Mouse (Mus musculus) small intestine, adult 2 months (tissue): ENCODE measurements around the gene Maml3. TPM values are rescaled to one million over a fixed set of nuclear protein-coding genes. Genes with fewer than 3 reads are reported as not detected.

Experiments
- H3K27ac ChIP-seq: fragments of 200-500 bp; 2 replicates; pipeline ENCODE4 v1.5.1; 2012; ENCODE audit warnings: low read depth, low read length, control low read depth, inconsistent platforms; ENCODE audit not compliant: insufficient read depth
- H3K27me3 ChIP-seq: fragments of 200-500 bp; 2 replicates; pipeline ENCODE4 v1.6.1; 2012; ENCODE audit warnings: mild to moderate bottlenecking, moderate library complexity, low read length, inconsistent platforms; ENCODE audit not compliant: control insufficient read depth, insufficient read depth
- H3K36me3 ChIP-seq: fragments of 200-500 bp; 2 replicates; pipeline ENCODE4 v1.6.1; 2012; ENCODE audit warnings: mild to moderate bottlenecking, low read length, control low read depth, inconsistent platforms; ENCODE audit not compliant: control insufficient read depth, insufficient read depth
- H3K4me1 ChIP-seq: fragments of 200-500 bp; 2 replicates; pipeline ENCODE4 v1.6.1; 2012; ENCODE audit warnings: low read length, inconsistent platforms, mixed read lengths; ENCODE audit not compliant: control insufficient read depth, insufficient read depth, insufficient read length
- H3K4me3 ChIP-seq: fragments of 200-500 bp; 2 replicates; pipeline ENCODE4 v1.5.1; 2012; ENCODE audit warnings: low read depth, mild to moderate bottlenecking, control low read depth, inconsistent platforms, low read length, moderate library complexity
- CTCF ChIP-seq: fragments of 200-500 bp; IDR thresholded peaks from 2 replicates; pipeline ENCODE4 v1.5.1; 2012; ENCODE audit warnings: low read depth, mild to moderate bottlenecking, control low read depth, inconsistent platforms, low read length, moderate library complexity, mixed read lengths; ENCODE audit not compliant: insufficient replicate concordance, insufficient read length; ENCODE audit errors: extremely low read depth
- POLR2A ChIP-seq: fragments of 200-500 bp; IDR thresholded peaks from 2 replicates; pipeline ENCODE4 v1.6.1; 2012; ENCODE audit warnings: low read depth, mild to moderate bottlenecking, control low read depth, inconsistent platforms, low read length, moderate library complexity
- WGBS: fragments of 180-500 bp; shearing (Covaris S2); methylation state at CpG from one replicate; pipeline ENCODE4 v1.1.7; 2018; 5-methylcytosine and 5-hydroxymethylcytosine counted together
- polyA plus RNA-seq: library from polyadenylated mRNA; depleted of rRNA; stranded (reverse); fragments of >200 nt; gene quantifications from 2 replicates; pipeline ENCODE4 v1.2.3, GENCODE M21; 2012

Gene Maml3
- polyA plus RNA-seq, 1 experiment: 3.2 TPM

GRCm38 (mm10) chr3:51813186-51813585 lies 291.7 kb downstream of the Maml3 start:
- no peak overlapping the region for H3K4me3 ChIP-seq
- H3K36me3 ChIP-seq: no peaks in the 10 kb centered on the region
- WGBS: 93% methylated on average over 5 of the region's 5 CpGs
- H3K4me1 ChIP-seq: 0 out of 2 replicates have a peak, but pooled peaks cover 2% of the 10 kb centered on the region
- no peak overlapping the region for H3K27ac ChIP-seq
- no peaks in the 10 kb centered on the region for H3K27me3 ChIP-seq
- TF ChIP-seq CTCF (no peak), POLR2A (no peak)

DNA sequence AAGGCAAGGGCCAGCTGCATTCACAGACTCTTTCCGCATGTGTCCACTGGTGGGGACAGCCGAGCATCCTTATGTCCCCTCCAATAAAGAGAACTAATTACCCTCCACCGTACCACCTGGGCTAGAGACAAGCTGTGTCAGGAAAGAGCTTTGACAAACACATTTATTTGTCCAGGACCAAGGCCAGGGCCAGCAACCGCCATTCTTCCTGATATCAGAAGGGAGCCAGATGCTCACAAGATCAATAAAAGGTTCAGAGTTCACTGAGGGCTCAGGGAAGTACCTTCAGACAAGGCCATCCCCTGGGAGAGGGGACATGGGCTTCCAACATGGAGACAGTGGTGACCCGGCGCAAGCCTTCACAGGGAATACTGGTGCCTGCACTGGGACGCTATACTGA lies 294.1 kb downstream of the Maml3 start:
- Histone ChIP-seq H3K27me3 (no peaks in the 10 kb centered on the region), H3K27ac (no peak overlapping the region), H3K4me3 (no peak overlapping the region), H3K36me3 (no peaks in the 10 kb centered on the region), H3K4me1 (0 out of 2 replicates have a peak, but pooled peaks cover 2% of the 10 kb centered on the region)
- no peak for TF ChIP-seq CTCF
- no peak for TF ChIP-seq POLR2A
- 45% methylated on average over 7 of the region's 7 CpGs for WGBS

- Histone ChIP-seq H3K4me1 (0 out of 2 replicates have a peak, but pooled peaks cover 2% of the 10 kb centered on the region), H3K27ac (no peak overlapping the region), H3K4me3 (no peak overlapping the region), H3K36me3 (no peaks in the 10 kb centered on the region), H3K27me3 (no peaks in the 10 kb centered on the region)
- 74% methylated on average over 7 of the region's 7 CpGs for WGBS
- no peak for TF ChIP-seq CTCF
- TF ChIP-seq POLR2A: no peak
Observed at GRCm38 (mm10) chr3:51809822-51810221, 295.1 kb downstream of the Maml3 start.

- Histone ChIP-seq H3K4me3 (no peak overlapping the region), H3K36me3 (no peaks in the 10 kb centered on the region), H3K27me3 (no peaks in the 10 kb centered on the region), H3K4me1 (0 out of 2 replicates have a peak, but pooled peaks cover 2% of the 10 kb centered on the region), H3K27ac (no peak overlapping the region)
- TF ChIP-seq CTCF (no peak), POLR2A (no peak)
- 86% methylated on average over 16 of the region's 16 CpGs for WGBS
Observed at GRCm38 (mm10) chr3:51807981-51808870, 296.6 kb downstream of the Maml3 start.

- WGBS: 72% methylated on average over 13 of the region's 13 CpGs
- Histone ChIP-seq H3K4me3 (no peak overlapping the region), H3K36me3 (no peaks in the 10 kb centered on the region), H3K27ac (no peak overlapping the region), H3K27me3 (no peaks in the 10 kb centered on the region), H3K4me1 (0 out of 2 replicates have a peak, but pooled peaks cover 2% of the 10 kb centered on the region)
- TF ChIP-seq CTCF (no peak), POLR2A (no peak)
Observed at GRCm38 (mm10) chr3:51805488-51806318, 299.2 kb downstream of the Maml3 start.

GRCm38 (mm10) chr3:51803903-51804302 lies 301.0 kb downstream of the Maml3 start:
- 86% methylated on average over 6 of the region's 6 CpGs for WGBS
- Histone ChIP-seq H3K4me3 (no peak overlapping the region), H3K27me3 (no peaks in the 10 kb centered on the region), H3K4me1 (no peaks in the 10 kb centered on the region), H3K36me3 (no peaks in the 10 kb centered on the region), H3K27ac (no peak overlapping the region)
- TF ChIP-seq POLR2A (no peak), CTCF (no peak)
